Mouse (Mus musculus) lung, embryonic 14.5 days (tissue): ENCODE results near the gene Zc3h4. TPM values are rescaled to one million over a fixed set of nuclear protein-coding genes. Genes with fewer than 3 reads are reported as not detected.

Experiments
- ATAC-seq: fragments of 200-750 bp; cut with Nextera tagmentation; 2 replicates; pipeline ENCODE4 v1.8.0; 2017; ENCODE audit warnings: mild to moderate bottlenecking, moderate TSS enrichment, moderate library complexity; ENCODE audit not compliant: insufficient read depth
- DNase-seq: peaks from one replicate; pipeline ENCODE4 v3.0.0-alpha.2; 2015
- H3K27ac ChIP-seq: fragments of 300-500 bp; sonication (generic); 2 replicates; pipeline ENCODE4 v1.5.1; 2014; ENCODE audit warnings: low read depth, mild to moderate bottlenecking, moderate library complexity
- H3K27me3 ChIP-seq: fragments of 300-500 bp; sonication (generic); 2 replicates; pipeline ENCODE4 v1.6.1; 2014; ENCODE audit warnings: low read length, control low read depth; ENCODE audit not compliant: insufficient read depth
- H3K36me3 ChIP-seq: fragments of 300-500 bp; sonication (generic); 2 replicates; pipeline ENCODE4 v1.6.1; 2014; ENCODE audit warnings: control low read depth; ENCODE audit not compliant: insufficient read depth
- H3K4me1 ChIP-seq: fragments of 300-500 bp; sonication (generic); 2 replicates; pipeline ENCODE4 v1.6.1; 2014; ENCODE audit warnings: antibody characterized with exemption, control low read depth; ENCODE audit not compliant: insufficient read depth
- H3K4me2 ChIP-seq: fragments of 300-500 bp; sonication (generic); 2 replicates; pipeline ENCODE4 v1.6.1; 2014; ENCODE audit warnings: mild to moderate bottlenecking
- H3K4me3 ChIP-seq: fragments of 300-500 bp; sonication (generic); 2 replicates; pipeline ENCODE4 v1.5.1; 2014; ENCODE audit warnings: low read depth, low read length
- H3K9ac ChIP-seq: fragments of 300-500 bp; sonication (generic); 2 replicates; pipeline ENCODE4 v1.6.1; 2014
- H3K9me3 ChIP-seq: fragments of 300-500 bp; sonication (generic); 2 replicates; pipeline ENCODE4 v1.6.1; 2016; ENCODE audit warnings: low read depth, low read length, control low read depth
- CTCF ChIP-seq: IDR thresholded peaks from 2 replicates; pipeline ENCODE4 v1.5.1; 2016; ENCODE audit warnings: antibody characterized with exemption, low read depth
- WGBS: fragments of 180-500 bp; shearing (Covaris S2); extraction: QIAGEN DNeasy Blood & Tissue Kit; methylation state at CpG from one replicate; pipeline ENCODE4 v1.1.7; 2014; 5-methylcytosine and 5-hydroxymethylcytosine counted together
- polyA plus RNA-seq: library from polyadenylated mRNA; unstranded; fragments of >200 nt; fragmentation: Nextera tagmentation; extraction: Ambion mirVana; gene quantifications from 2 replicates; pipeline ENCODE4 v1.2.1, GENCODE M21; 2014

The Zc3h4 gene
- polyA plus RNA-seq, 1 experiment from 2014 or later = 19.0 TPM

GRCm38 (mm10) chr7:16392923-16393322 is 7.8 kb upstream of the Zc3h4 start:
- H3K9me3 ChIP-seq = no peaks in the 10 kb centered on the region
- DNase-seq (no peak), ATAC-seq (no peak)
- no peak overlapping the region for H3K9ac ChIP-seq
- WGBS = 53% methylated on average over 4 of the region's 4 CpGs
- no peak for TF ChIP-seq CTCF
- no peaks in the 10 kb centered on the region for H3K4me1 ChIP-seq
- no peaks in the 10 kb centered on the region for H3K27me3 ChIP-seq
- H3K4me3 ChIP-seq = no peak overlapping the region
- H3K4me2 ChIP-seq = no peak overlapping the region
- H3K36me3 ChIP-seq = no peaks in the 10 kb centered on the region
- no peak overlapping the region for H3K27ac ChIP-seq

GRCm38 (mm10) chr7:16395944-16396343 is 4.8 kb upstream of the Zc3h4 start:
- peaks cover 6% of the 10 kb centered on the region; the same call in 1 of the 2 replicates for H3K4me1 ChIP-seq
- H3K27ac ChIP-seq = no peak overlapping the region
- no peaks in the 10 kb centered on the region for H3K36me3 ChIP-seq
- no peak overlapping the region for H3K4me3 ChIP-seq
- H3K9ac ChIP-seq = no peak overlapping the region
- ATAC-seq (no peak), DNase-seq (peak; percentile 84)
- WGBS = 0% methylated on average over 2 of the region's 2 CpGs
- TF ChIP-seq CTCF = peak; percentile 71
- H3K9me3 ChIP-seq = no peaks in the 10 kb centered on the region
- H3K4me2 ChIP-seq = no peak overlapping the region
- no peaks in the 10 kb centered on the region for H3K27me3 ChIP-seq

GRCm38 (mm10) chr7:16397465-16397864 is 3.2 kb upstream of the Zc3h4 start:
- Histone ChIP-seq H3K4me1 (peaks cover 6% of the 10 kb centered on the region; the same call in 1 of the 2 replicates), H3K9ac (no peak overlapping the region), H3K27me3 (no peaks in the 10 kb centered on the region), H3K27ac (no peak overlapping the region), H3K36me3 (no peaks in the 10 kb centered on the region), H3K9me3 (no peaks in the 10 kb centered on the region), H3K4me2 (no peak overlapping the region), H3K4me3 (no peak overlapping the region)
- ATAC-seq = no peak
- WGBS = 74% methylated on average over 4 of the region's 4 CpGs
- DNase-seq = no peak
- TF ChIP-seq CTCF = no peak

DNA sequence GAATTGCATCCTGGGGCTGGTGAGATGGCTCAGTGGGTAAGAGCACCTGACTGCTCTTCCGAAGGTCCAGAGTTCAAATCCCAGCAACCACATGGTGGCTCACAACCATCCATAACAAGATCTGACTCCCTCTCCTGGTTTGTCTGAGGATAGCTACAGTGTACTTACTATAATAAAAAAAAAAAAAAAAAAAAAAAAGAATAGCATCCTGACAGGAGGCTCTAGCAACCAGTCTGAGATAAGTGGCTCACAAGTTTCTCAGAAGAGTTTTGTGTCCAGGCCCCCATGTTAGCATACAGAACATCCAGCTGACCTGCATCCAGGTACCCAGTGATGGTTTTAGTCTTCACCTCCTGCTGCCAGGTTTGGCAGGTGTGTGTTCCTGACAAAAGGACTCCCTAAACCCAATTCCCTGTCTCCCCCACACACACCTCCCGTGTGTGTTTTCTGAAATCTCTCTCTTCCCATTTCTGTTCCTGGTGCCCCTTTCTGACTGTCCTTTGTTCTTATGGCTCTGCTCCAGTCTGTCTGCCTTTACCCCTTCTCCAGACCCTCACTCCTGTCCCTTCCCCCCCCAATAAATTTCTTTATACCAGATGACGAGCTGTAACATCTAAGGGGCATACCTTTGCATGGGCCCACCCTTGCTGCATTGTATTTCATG is 2.2 kb upstream of the Zc3h4 start:
- peaks cover 7% of the 10 kb centered on the region for H3K4me1 ChIP-seq
- DNase-seq (no peak), ATAC-seq (no peak)
- H3K9me3 ChIP-seq = no peaks in the 10 kb centered on the region
- H3K4me2 ChIP-seq = peak overlapping the region; percentile 99
- H3K36me3 ChIP-seq = 0 out of 2 replicates have a peak, but pooled peaks cover 2% of the 10 kb centered on the region
- peak overlapping the region; percentile 57 for H3K4me3 ChIP-seq
- H3K27ac ChIP-seq = peak overlapping the region; percentile 100
- no peaks in the 10 kb centered on the region for H3K27me3 ChIP-seq
- WGBS = 47% methylated on average over 3 of the region's 3 CpGs
- peak overlapping the region; percentile 100 for H3K9ac ChIP-seq
- TF ChIP-seq CTCF = no peak

DNA sequence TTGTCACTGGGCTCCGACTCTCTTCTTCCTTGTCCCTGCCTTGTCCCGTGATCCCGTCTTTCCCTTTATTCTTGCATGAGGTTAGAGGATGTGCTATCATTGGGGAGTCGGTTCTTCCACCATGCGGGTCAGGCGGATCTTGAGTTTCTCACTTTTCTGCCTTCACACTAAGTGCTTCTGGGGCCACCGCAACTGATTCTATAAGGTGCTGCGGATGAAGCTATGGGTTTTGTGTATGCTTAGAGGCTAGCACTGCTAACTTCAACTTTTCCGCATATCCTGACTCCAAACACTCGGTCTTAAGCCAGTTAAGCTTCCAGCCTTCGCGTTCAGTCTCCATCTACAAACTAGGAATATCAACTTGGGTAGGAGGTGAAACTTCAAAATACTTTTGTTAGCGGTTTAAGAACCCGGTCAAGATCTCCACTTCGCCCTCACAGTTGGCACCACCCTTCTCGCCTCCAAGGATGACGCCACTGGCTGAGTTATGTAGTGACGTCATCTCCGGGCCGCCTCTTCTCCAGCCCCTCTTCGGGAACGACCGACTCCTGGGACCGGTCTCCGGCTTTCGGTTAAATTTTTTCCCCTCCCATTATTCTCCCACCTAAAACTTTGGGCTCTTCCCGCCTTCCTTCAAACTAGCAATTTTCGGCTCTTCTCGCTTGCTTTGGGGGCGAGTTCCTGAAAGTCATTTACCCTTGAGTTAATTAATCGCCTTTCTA is 1.5 kb upstream of the Zc3h4 start:
- peak; percentile 98 for DNase-seq
- Histone ChIP-seq H3K4me3 (peak overlapping the region; percentile 57), H3K9me3 (no peaks in the 10 kb centered on the region), H3K27me3 (no peaks in the 10 kb centered on the region), H3K4me2 (peak overlapping the region; percentile 99), H3K4me1 (peaks cover 11% of the 10 kb centered on the region), H3K9ac (peak overlapping the region; percentile 100), H3K27ac (peak overlapping the region; percentile 100), H3K36me3 (0 out of 2 replicates have a peak, but pooled peaks cover 6% of the 10 kb centered on the region)
- under 1% methylated on average over 31 of the region's 31 CpGs for whole genome bisulfite sequencing
- ATAC-seq = peak; percentile 77
- no peak for TF ChIP-seq CTCF

DNA sequence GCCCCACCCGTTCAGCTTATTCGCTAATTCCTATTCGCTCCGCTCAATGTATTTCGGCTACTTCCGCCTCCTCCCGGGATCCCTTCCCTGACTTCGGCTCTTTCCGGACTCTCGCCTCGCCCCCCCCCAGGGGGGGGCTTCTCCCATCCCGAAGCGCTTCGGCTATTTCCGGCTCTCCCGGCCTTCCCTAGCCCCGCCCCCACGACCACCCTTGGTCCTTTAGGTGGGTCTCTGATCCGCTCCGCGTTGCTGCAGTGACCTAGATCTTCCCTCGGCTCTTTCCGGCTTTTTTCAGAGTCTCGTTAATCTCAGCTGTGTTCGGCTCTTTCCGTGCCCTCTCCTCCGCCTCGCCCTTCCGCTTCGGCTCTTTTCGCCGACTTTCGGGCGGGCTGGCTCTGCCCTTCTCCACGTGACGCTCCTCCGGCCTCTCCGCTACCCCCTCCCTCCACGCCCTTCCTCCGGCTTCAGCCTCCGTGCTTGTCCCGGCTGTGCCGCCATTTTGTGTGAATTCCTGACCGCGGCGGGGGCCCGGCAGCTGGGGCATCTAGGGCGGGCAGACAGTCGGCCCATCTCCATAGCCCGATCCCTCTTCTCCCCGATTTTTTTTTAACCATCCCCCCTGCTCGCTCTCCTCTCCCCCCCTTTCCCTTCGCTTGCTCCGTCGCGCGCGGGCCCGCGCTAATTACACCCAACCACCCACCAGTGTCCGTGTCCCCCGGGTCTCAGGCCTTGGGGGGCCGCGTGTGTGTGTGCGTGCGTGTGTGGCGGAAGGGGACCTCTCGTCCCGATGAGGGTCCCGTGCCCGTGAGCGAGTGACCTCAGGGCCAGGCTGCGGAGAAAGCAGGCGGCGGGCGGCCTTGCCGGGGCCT is 656 bp upstream of the Zc3h4 start:
- H3K27ac ChIP-seq = peak overlapping the region; percentile 100
- peak overlapping the region; percentile 100 for H3K9ac ChIP-seq
- no peaks in the 10 kb centered on the region for H3K27me3 ChIP-seq
- H3K4me3 ChIP-seq = peak overlapping the region; percentile 57
- H3K4me1 ChIP-seq = peaks cover 19% of the 10 kb centered on the region
- peak; percentile 99 for DNase-seq
- peak overlapping the region; percentile 99 for H3K4me2 ChIP-seq
- peak; percentile 93 for ATAC-seq
- TF ChIP-seq CTCF = no peak
- no peaks in the 10 kb centered on the region for H3K9me3 ChIP-seq
- WGBS = under 1% methylated on average over 77 of the region's 77 CpGs
- H3K36me3 ChIP-seq = 0 out of 2 replicates have a peak, but pooled peaks cover 6% of the 10 kb centered on the region
